Mouse (Mus musculus): ENCODE results near the gene Sulf2. TPM values are rescaled to one million over a fixed set of nuclear protein-coding genes. Genes with fewer than 3 reads are reported as not detected.

Sulf2 gene
- polyA plus RNA-seq, 1 experiment from 2014 or later, result 127 TPM

GRCm38 (mm10) chr2:166045549-166046501, 109.6 kb downstream of the Sulf2 start:
- H3K27ac ChIP-seq, result peak overlapping the region; percentile 71
- no peak for ATAC-seq (ENCODE audit: insufficient number of reproducible peaks, insufficient read depth, low FRiP score, low TSS enrichment, low read depth)

GRCm38 (mm10) chr2:166045006-166045405, 110.5 kb downstream of the Sulf2 start:
- Histone ChIP-seq H3K9me3 (no peaks in the 10 kb centered on the region), H3K27ac (peak overlapping the region; percentile 71), H3K4me2 (no peak overlapping the region), H3K36me3 (peaks cover 13% of the 10 kb centered on the region), H3K4me1 (peaks cover 34% of the 10 kb centered on the region), H3K4me3 (no peak overlapping the region), H3K9ac (no peak overlapping the region), H3K27me3 (no peaks in the 10 kb centered on the region)
- 60% methylated on average over 2 of the region's 2 CpGs for WGBS
- ATAC-seq (ENCODE audit: insufficient number of reproducible peaks, insufficient read depth, low FRiP score, low TSS enrichment, low read depth), result no peak

More at GRCm38 (mm10) chr2:166045549-166046501, 109.6 kb downstream of the Sulf2 start:
- Histone ChIP-seq H3K4me1 (peaks cover 32% of the 10 kb centered on the region), H3K36me3 (peaks cover 21% of the 10 kb centered on the region), H3K9ac (no peak overlapping the region), H3K4me3 (no peak overlapping the region), H3K4me2 (no peak overlapping the region), H3K27me3 (no peaks in the 10 kb centered on the region), H3K9me3 (no peaks in the 10 kb centered on the region)
- WGBS, result 52% methylated on average over 10 of the region's 10 CpGs

GRCm38 (mm10) chr2:166042542-166042941, 112.9 kb downstream of the Sulf2 start:
- Histone ChIP-seq H3K27me3 (no peaks in the 10 kb centered on the region), H3K9me3 (no peaks in the 10 kb centered on the region), H3K9ac (no peak overlapping the region), H3K27ac (no peak overlapping the region), H3K4me3 (no peak overlapping the region), H3K4me2 (no peak overlapping the region), H3K4me1 (peaks cover 41% of the 10 kb centered on the region), H3K36me3 (no peaks in the 10 kb centered on the region)
- 68% methylated on average over 1 of the region's 1 CpGs for WGBS
- no peak for ATAC-seq (ENCODE audit: insufficient number of reproducible peaks, insufficient read depth, low FRiP score, low TSS enrichment, low read depth)

- H3K9ac ChIP-seq, result no peak overlapping the region
- no peaks in the 10 kb centered on the region for H3K27me3 ChIP-seq
- ATAC-seq (ENCODE audit: insufficient number of reproducible peaks, insufficient read depth, low FRiP score, low TSS enrichment, low read depth), result no peak
- no peak overlapping the region for H3K4me2 ChIP-seq
- no peak overlapping the region for H3K27ac ChIP-seq
- H3K36me3 ChIP-seq, result no peaks in the 10 kb centered on the region
- H3K4me1 ChIP-seq, result peaks cover 27% of the 10 kb centered on the region
- H3K4me3 ChIP-seq, result no peak overlapping the region
- 74% methylated on average over 4 of the region's 4 CpGs for WGBS
- H3K9me3 ChIP-seq, result no peaks in the 10 kb centered on the region
Observed at GRCm38 (mm10) chr2:166039681-166040080, 115.8 kb downstream of the Sulf2 start.

GRCm38 (mm10) chr2:166035725-166036124, 119.7 kb downstream of the Sulf2 start:
- 52% methylated on average over 3 of the region's 3 CpGs for WGBS
- Histone ChIP-seq H3K9ac (no peak overlapping the region), H3K4me1 (peaks cover 22% of the 10 kb centered on the region), H3K36me3 (no peaks in the 10 kb centered on the region), H3K9me3 (no peaks in the 10 kb centered on the region), H3K27ac (no peak overlapping the region), H3K27me3 (no peaks in the 10 kb centered on the region), H3K4me2 (no peak overlapping the region), H3K4me3 (no peak overlapping the region)
- no peak for ATAC-seq (ENCODE audit: insufficient number of reproducible peaks, insufficient read depth, low FRiP score, low TSS enrichment, low read depth)

- no peak for ATAC-seq (ENCODE audit: insufficient number of reproducible peaks, insufficient read depth, low FRiP score, low TSS enrichment, low read depth)
- H3K27me3 ChIP-seq, result no peaks in the 10 kb centered on the region
- H3K4me2 ChIP-seq, result no peak overlapping the region
- 48% methylated on average over 3 of the region's 3 CpGs for WGBS
- H3K36me3 ChIP-seq, result no peaks in the 10 kb centered on the region
- peaks cover 29% of the 10 kb centered on the region for H3K4me1 ChIP-seq
- H3K4me3 ChIP-seq, result no peak overlapping the region
- H3K9ac ChIP-seq, result no peak overlapping the region
- H3K27ac ChIP-seq, result no peak overlapping the region; the same call in 1 of the 2 replicates
- no peaks in the 10 kb centered on the region for H3K9me3 ChIP-seq
Observed at GRCm38 (mm10) chr2:166034967-166035490, 120.4 kb downstream of the Sulf2 start.

- ATAC-seq (ENCODE audit: insufficient number of reproducible peaks, insufficient read depth, low FRiP score, low TSS enrichment, low read depth), result no peak
- Histone ChIP-seq H3K36me3 (no peaks in the 10 kb centered on the region), H3K4me2 (no peak overlapping the region), H3K4me3 (no peak overlapping the region), H3K9me3 (no peaks in the 10 kb centered on the region), H3K9ac (no peak overlapping the region), H3K27me3 (no peaks in the 10 kb centered on the region), H3K4me1 (peaks cover 31% of the 10 kb centered on the region), H3K27ac (no peak overlapping the region)
- WGBS, result 79% methylated on average over 5 of the region's 5 CpGs
Observed at GRCm38 (mm10) chr2:166032628-166033027, 122.8 kb downstream of the Sulf2 start.

- H3K27me3 ChIP-seq, result no peaks in the 10 kb centered on the region
- H3K4me1 ChIP-seq, result peaks cover 31% of the 10 kb centered on the region
- peak overlapping the region; percentile 50 for H3K4me2 ChIP-seq
- H3K36me3 ChIP-seq, result no peaks in the 10 kb centered on the region
- H3K9ac ChIP-seq, result peak overlapping the region; percentile 49; the same call in 1 of the 2 replicates
- no peaks in the 10 kb centered on the region for H3K9me3 ChIP-seq
- H3K27ac ChIP-seq, result peak overlapping the region; percentile 85
- H3K4me3 ChIP-seq, result peak overlapping the region; percentile 20
- 18% methylated on average over 7 of the region's 7 CpGs for WGBS
- ATAC-seq (ENCODE audit: insufficient number of reproducible peaks, insufficient read depth, low FRiP score, low TSS enrichment, low read depth), result peak; percentile 91
Observed at GRCm38 (mm10) chr2:166031120-166031929, 124.1 kb downstream of the Sulf2 start.

- WGBS, result 7% methylated on average over 13 of the region's 13 CpGs
- H3K4me1 ChIP-seq, result peaks cover 31% of the 10 kb centered on the region
- H3K9ac ChIP-seq, result no peak overlapping the region
Observed at GRCm38 (mm10) chr2:166030256-166030995, 125.0 kb downstream of the Sulf2 start.

GRCm38 (mm10) chr2:166029232-166029631, 126.2 kb downstream of the Sulf2 start:
- Histone ChIP-seq H3K27me3 (no peaks in the 10 kb centered on the region), H3K36me3 (no peaks in the 10 kb centered on the region), H3K9me3 (no peaks in the 10 kb centered on the region), H3K4me1 (peaks cover 31% of the 10 kb centered on the region), H3K9ac (no peak overlapping the region), H3K4me3 (no peak overlapping the region), H3K27ac (no peak overlapping the region), H3K4me2 (no peak overlapping the region)
- 26% methylated on average over 4 of the region's 4 CpGs for WGBS
- ATAC-seq (ENCODE audit: insufficient number of reproducible peaks, insufficient read depth, low FRiP score, low TSS enrichment, low read depth), result no peak

More at GRCm38 (mm10) chr2:166030256-166030995, 125.0 kb downstream of the Sulf2 start:
- H3K27ac ChIP-seq, result peak overlapping the region; percentile 85
- H3K36me3 ChIP-seq, result no peaks in the 10 kb centered on the region
- H3K9me3 ChIP-seq, result no peaks in the 10 kb centered on the region
- ATAC-seq (ENCODE audit: insufficient number of reproducible peaks, insufficient read depth, low FRiP score, low TSS enrichment, low read depth), result no peak
- no peaks in the 10 kb centered on the region for H3K27me3 ChIP-seq
- H3K4me2 ChIP-seq, result peak overlapping the region; percentile 50
- peak overlapping the region; percentile 20; the same call in 1 of the 2 replicates for H3K4me3 ChIP-seq

- no peak overlapping the region for H3K4me2 ChIP-seq
- peaks cover 31% of the 10 kb centered on the region for H3K4me1 ChIP-seq
- H3K9ac ChIP-seq, result no peak overlapping the region
- no peaks in the 10 kb centered on the region for H3K36me3 ChIP-seq
- no peaks in the 10 kb centered on the region for H3K27me3 ChIP-seq
- no peaks in the 10 kb centered on the region for H3K9me3 ChIP-seq
- 89% methylated on average over 3 of the region's 3 CpGs for WGBS
- no peak overlapping the region for H3K4me3 ChIP-seq
- no peak overlapping the region for H3K27ac ChIP-seq
- no peak for ATAC-seq (ENCODE audit: insufficient number of reproducible peaks, insufficient read depth, low FRiP score, low TSS enrichment, low read depth)
Observed at GRCm38 (mm10) chr2:166027834-166028233, 127.6 kb downstream of the Sulf2 start.

All from embryonic facial prominence, embryonic 13.5 days (tissue).